Mouse (Mus musculus): ENCODE measurements at regions not wholly inside any gene's neighbourhood (a gene's known extent, or its start where the extent isn't known, plus 50 kb on each side); places are given as distances from the start of the nearest gene placed in this dataset.

DNA sequence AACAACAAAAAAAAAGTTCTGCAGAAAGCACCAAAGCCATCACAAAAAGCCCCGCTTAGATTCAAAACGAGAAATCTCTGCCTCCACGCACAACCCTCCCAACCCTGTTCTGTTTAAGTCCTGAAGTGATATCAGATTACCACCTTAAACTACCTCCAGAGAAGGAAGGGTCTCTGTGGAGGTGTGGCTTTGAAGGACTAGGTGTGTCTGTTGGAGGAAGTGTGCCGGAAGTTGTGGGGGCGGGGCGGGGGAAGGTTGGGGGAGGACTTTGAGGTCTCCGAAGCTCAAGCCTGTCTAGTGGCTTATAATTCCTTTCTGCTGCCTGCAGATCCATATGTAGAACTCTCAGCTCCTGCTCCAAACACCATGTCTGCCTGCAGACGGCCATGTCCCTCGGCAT lies 173.6 kb downstream of the Mreg start:
- no peaks in the 10 kb centered on the region for H3K4me1 ChIP-seq
- H3K4me2 ChIP-seq: 0 out of 2 replicates have a peak overlapping the region, but pooled peaks have one; percentile 13
- H3K9me3 ChIP-seq: no peaks in the 10 kb centered on the region
- no peak overlapping the region for H3K4me3 ChIP-seq (replicated peaks)
- no peak for ATAC-seq (ENCODE audit: insufficient read depth, low FRiP score, low read depth)
- H3K9ac ChIP-seq: no peak overlapping the region
- 48% methylated on average over 9 of the region's 9 CpGs for WGBS
- no peaks in the 10 kb centered on the region for H3K36me3 ChIP-seq
- no peaks in the 10 kb centered on the region for H3K27me3 ChIP-seq (replicated peaks)
- H3K27ac ChIP-seq: no peak overlapping the region

DNA sequence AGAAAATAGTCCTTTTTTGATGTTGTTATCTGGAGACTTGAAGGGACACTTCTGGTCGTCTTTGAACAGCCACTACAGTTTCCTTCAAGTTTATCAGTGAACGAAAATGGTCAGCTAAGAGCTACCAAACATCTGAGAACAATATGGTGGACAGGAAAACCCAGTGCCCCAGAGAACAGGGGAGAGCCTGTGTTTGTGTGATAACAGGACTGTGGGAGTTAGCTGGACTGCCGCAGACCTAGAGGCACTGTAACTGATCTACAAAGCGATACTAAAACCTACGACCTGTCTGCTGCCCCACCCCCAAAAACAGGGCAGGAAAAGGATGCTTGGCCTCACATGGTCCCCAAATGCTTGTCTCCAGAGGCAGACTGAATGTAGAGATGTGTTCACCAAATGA lies 175.5 kb downstream of the Mreg start:
- Histone ChIP-seq H3K4me1 (no peaks in the 10 kb centered on the region), H3K27ac (no peak overlapping the region), H3K4me2 (no peak overlapping the region), H3K9me3 (no peaks in the 10 kb centered on the region), H3K4me3 (replicated peaks) (no peak overlapping the region), H3K9ac (no peak overlapping the region), H3K36me3 (no peaks in the 10 kb centered on the region), H3K27me3 (replicated peaks) (no peaks in the 10 kb centered on the region)
- WGBS: 68% methylated on average over 5 of the region's 5 CpGs
- no peak for ATAC-seq (ENCODE audit: insufficient read depth, low FRiP score, low read depth)

DNA sequence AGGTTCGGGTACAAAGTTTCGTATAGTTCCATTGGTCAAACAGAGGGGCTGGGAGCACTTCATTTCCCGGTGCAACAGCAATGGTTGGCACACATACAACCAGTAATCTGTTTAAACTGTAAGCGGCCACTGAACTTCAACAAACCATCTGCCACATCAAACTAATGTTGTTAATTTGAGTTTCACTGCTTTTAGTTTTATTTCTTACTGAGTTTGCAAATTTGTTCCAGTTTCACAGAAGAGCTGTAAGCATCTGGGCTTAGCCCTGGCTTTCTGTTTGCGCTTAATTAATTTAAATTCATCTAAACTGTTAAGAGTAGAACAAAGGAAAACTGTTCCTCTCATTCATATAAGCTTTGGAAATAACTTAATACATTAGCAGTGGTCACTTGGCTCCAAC lies 176.0 kb downstream of the Mreg start:
- H3K4me3 ChIP-seq (replicated peaks): no peak overlapping the region
- H3K27ac ChIP-seq: no peak overlapping the region
- no peaks in the 10 kb centered on the region for H3K36me3 ChIP-seq
- ATAC-seq (ENCODE audit: insufficient read depth, low FRiP score, low read depth): no peak
- no peaks in the 10 kb centered on the region for H3K4me1 ChIP-seq
- H3K27me3 ChIP-seq (replicated peaks): no peaks in the 10 kb centered on the region
- WGBS: 73% methylated on average over 5 of the region's 5 CpGs
- H3K9ac ChIP-seq: no peak overlapping the region
- H3K4me2 ChIP-seq: no peak overlapping the region
- no peaks in the 10 kb centered on the region for H3K9me3 ChIP-seq

DNA sequence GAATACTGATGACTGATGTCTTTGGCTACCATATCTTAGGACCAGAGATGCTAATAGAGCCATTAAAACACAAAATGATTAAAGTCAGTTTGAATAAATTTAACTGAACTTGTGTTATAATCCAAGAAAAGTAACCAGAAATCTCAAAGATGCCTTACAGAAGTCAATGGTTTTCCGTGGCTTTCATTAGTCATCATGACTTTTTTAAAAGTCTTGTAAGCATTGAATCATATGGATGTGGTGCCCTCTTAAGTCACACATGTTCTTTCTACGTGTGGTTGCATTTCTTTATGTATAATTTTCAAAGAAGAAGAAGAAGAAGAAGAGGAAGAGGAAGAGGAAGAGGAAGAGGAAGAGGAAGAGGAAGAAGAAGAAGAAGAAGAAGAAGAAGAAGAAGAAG lies 178.2 kb downstream of the Mreg start:
- H3K27me3 ChIP-seq (replicated peaks): no peaks in the 10 kb centered on the region
- no peaks in the 10 kb centered on the region for H3K36me3 ChIP-seq
- no peak overlapping the region for H3K9ac ChIP-seq
- no peaks in the 10 kb centered on the region for H3K9me3 ChIP-seq
- ATAC-seq (ENCODE audit: insufficient read depth, low FRiP score, low read depth): no peak
- H3K4me2 ChIP-seq: no peak overlapping the region
- H3K4me3 ChIP-seq (replicated peaks): no peak overlapping the region
- WGBS: 70% methylated on average over 2 of the region's 2 CpGs
- no peaks in the 10 kb centered on the region for H3K4me1 ChIP-seq
- no peak overlapping the region for H3K27ac ChIP-seq

DNA sequence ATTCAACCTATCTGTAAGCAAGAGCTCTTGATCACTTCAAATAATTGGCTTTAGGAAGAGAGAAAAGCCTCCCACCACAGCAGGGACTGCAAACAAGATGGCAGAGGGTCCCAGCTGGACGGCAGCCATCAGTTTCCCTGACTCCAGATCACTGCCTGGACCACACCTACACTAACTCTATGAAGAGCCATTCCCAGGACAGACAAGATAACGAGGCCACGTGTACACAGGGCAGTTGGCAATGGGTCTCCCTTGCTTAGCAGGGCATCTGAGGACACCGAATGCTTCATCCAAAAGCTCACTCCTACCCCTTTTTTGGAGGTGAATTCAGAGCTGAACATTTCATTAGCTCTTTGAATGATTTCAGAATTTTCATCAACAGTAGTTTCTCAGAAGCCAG lies 179.9 kb downstream of the Mreg start:
- no peaks in the 10 kb centered on the region for H3K4me1 ChIP-seq
- no peak overlapping the region for H3K27ac ChIP-seq
- no peaks in the 10 kb centered on the region for H3K27me3 ChIP-seq (replicated peaks)
- H3K36me3 ChIP-seq: no peaks in the 10 kb centered on the region
- no peak overlapping the region for H3K4me3 ChIP-seq (replicated peaks)
- H3K4me2 ChIP-seq: no peak overlapping the region
- no peak for ATAC-seq (ENCODE audit: insufficient read depth, low FRiP score, low read depth)
- no peaks in the 10 kb centered on the region for H3K9me3 ChIP-seq
- WGBS: 65% methylated on average over 4 of the region's 4 CpGs
- no peak overlapping the region for H3K9ac ChIP-seq

DNA sequence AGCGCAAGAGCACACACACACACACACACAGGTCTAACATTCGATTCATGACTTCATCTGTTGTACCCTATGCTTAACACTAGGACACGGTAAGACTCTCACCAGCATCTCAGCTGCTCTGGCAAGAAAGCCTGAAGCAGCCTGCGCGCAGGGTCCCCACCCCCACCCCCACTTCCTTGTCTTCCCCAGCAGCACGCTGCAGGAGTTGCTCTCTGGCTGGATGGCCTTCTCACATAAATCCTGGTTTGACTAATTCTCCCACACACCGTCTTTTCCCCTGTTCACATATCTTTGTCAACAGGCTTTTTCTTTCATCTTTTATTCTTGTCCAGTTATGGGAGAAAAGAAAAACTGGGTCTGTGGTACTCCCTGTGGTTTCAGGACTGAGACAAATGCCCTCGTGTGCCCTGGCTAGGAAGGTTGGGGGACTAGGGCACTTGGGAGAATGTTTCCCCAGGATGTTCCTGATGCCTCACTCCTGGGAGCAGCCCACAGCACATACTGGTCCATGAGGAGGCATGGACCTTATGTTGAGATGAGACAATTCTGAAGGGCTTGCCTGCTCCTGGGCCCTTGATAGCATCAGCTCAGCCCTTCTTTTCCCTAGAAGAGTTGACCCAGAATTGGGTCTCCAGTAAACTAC lies 181.2 kb downstream of the Mreg start:
- Histone ChIP-seq H3K4me2 (no peak overlapping the region), H3K36me3 (no peaks in the 10 kb centered on the region), H3K4me3 (replicated peaks) (no peak overlapping the region), H3K27me3 (replicated peaks) (no peaks in the 10 kb centered on the region), H3K4me1 (no peaks in the 10 kb centered on the region), H3K27ac (no peak overlapping the region), H3K9me3 (no peaks in the 10 kb centered on the region), H3K9ac (no peak overlapping the region)
- 48% methylated on average over 8 of the region's 8 CpGs for WGBS
- no peak for ATAC-seq (ENCODE audit: insufficient read depth, low FRiP score, low read depth)

DNA sequence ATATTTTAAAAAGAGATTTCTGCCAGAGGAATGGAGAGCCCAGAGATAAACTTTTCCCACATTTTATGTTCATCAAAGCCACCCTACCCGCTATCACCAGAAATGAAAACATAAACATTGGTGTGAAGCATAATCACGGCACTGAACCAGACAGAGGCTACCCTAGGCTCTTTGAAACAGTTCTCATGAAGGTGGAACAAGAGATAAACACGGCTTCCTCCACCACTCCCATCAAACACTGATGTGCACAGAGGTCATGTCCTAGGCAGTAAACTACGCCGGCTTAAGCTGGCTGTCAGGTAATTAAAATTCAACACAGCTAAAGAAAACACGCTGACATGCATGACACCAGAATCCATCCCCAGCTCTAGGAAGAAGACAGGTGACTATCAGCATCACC lies 182.5 kb downstream of the Mreg start:
- H3K9me3 ChIP-seq: no peaks in the 10 kb centered on the region

DNA sequence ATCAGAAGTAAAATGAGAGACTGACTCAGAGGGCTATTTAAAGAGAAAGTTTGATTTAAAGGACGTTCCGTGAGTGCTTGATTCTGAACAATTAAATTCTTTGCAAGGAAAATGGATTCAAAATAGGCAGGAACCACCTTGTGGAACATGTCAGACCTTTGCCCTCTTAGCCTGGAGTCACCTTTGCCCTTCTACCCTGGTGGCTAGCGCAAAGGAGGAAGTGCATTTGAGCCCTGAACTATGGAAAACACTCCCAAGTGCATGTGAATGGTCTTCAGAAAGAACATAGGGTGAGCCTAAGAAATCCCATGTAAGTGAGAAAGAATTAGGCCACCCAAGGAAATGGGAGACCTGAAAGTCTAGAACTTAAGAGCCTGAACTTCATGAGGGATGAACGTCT lies 185.2 kb downstream of the Mreg start:
- Histone ChIP-seq H3K4me2 (no peak overlapping the region), H3K9ac (no peak overlapping the region), H3K9me3 (no peaks in the 10 kb centered on the region), H3K4me1 (no peaks in the 10 kb centered on the region), H3K27ac (no peak overlapping the region), H3K27me3 (replicated peaks) (no peaks in the 10 kb centered on the region), H3K36me3 (no peaks in the 10 kb centered on the region), H3K4me3 (replicated peaks) (no peak overlapping the region)
- no peak for ATAC-seq (ENCODE audit: insufficient read depth, low FRiP score, low read depth)
- WGBS: 83% methylated on average over 4 of the region's 4 CpGs

More for the DNA sequence above, 182.5 kb downstream of the Mreg start:
- H3K4me1 ChIP-seq: no peaks in the 10 kb centered on the region
- H3K27me3 ChIP-seq (replicated peaks): no peaks in the 10 kb centered on the region
- H3K9ac ChIP-seq: no peak overlapping the region
- 60% methylated on average over 6 of the region's 6 CpGs for WGBS
- no peak overlapping the region for H3K4me3 ChIP-seq (replicated peaks)
- no peak overlapping the region for H3K4me2 ChIP-seq
- no peak overlapping the region for H3K27ac ChIP-seq
- no peaks in the 10 kb centered on the region for H3K36me3 ChIP-seq
- ATAC-seq (ENCODE audit: insufficient read depth, low FRiP score, low read depth): no peak

DNA sequence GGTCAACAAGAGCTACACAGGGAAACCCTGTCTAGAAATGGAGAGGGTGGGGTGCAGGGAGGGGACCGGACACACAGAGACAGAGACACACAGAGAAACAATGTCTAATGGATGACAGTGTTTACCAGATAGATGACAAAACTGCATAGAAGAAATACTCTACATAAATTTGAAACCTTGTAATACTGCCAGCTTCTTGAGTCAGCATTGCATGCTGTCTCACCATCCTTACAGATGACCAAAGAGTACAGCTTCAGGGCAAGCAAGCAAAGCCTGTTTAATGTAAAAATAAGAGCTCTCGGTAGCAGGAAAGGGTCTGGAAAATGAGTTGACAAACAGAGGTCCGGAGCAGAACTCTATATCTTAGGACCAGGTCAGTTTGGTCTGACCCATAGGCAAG lies 189.5 kb downstream of the Mreg start:
- Histone ChIP-seq H3K27ac (no peak overlapping the region), H3K4me2 (no peak overlapping the region), H3K9ac (no peak overlapping the region), H3K4me1 (no peaks in the 10 kb centered on the region), H3K36me3 (no peaks in the 10 kb centered on the region), H3K9me3 (no peaks in the 10 kb centered on the region), H3K4me3 (replicated peaks) (no peak overlapping the region), H3K27me3 (replicated peaks) (no peaks in the 10 kb centered on the region)
- ATAC-seq (ENCODE audit: insufficient read depth, low FRiP score, low read depth): no peak
- 60% methylated on average over 3 of the region's 3 CpGs for WGBS

DNA sequence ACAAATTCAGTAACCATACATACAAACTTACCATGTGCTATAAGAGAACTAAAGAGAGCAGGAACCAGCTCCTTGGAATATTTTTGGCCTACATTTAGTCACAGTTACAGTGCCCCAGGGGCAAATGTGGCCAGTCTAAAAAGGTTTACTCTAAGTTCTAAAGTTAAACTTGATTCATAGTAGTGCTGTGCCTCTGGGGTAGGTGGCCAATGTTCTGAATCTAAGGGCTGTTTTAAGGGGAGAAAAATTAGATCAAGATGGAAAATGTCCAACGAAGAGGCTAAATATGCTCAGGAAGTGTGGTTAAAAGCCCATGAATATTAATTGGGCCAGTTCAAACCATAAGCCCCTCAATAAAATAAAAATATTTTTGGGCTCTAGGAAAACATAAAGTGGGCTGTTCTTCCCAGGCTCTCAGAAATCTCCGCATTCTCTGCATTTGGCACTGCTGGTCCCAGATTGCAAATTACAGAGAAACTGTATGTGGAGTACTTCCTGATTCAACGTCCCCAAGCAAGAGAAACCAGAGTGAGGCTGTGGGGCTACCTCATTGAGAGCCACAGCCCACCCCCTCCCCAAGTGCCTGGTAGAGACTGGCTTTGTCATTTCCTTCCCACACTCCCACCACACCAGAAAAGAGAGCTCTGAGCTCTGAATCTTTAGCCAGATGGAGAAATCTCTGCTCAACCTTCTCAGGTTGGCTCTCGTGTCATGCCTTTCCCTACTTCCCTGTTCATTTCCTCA lies 193.5 kb downstream of the Mreg start:
- Histone ChIP-seq H3K9ac (no peak overlapping the region), H3K9me3 (no peaks in the 10 kb centered on the region), H3K4me2 (no peak overlapping the region), H3K27me3 (replicated peaks) (no peaks in the 10 kb centered on the region), H3K4me1 (no peaks in the 10 kb centered on the region), H3K4me3 (replicated peaks) (no peak overlapping the region), H3K27ac (no peak overlapping the region), H3K36me3 (no peaks in the 10 kb centered on the region)
- no peak for ATAC-seq (ENCODE audit: insufficient read depth, low FRiP score, low read depth)
- 74% methylated on average over 4 of the region's 4 CpGs for WGBS

DNA sequence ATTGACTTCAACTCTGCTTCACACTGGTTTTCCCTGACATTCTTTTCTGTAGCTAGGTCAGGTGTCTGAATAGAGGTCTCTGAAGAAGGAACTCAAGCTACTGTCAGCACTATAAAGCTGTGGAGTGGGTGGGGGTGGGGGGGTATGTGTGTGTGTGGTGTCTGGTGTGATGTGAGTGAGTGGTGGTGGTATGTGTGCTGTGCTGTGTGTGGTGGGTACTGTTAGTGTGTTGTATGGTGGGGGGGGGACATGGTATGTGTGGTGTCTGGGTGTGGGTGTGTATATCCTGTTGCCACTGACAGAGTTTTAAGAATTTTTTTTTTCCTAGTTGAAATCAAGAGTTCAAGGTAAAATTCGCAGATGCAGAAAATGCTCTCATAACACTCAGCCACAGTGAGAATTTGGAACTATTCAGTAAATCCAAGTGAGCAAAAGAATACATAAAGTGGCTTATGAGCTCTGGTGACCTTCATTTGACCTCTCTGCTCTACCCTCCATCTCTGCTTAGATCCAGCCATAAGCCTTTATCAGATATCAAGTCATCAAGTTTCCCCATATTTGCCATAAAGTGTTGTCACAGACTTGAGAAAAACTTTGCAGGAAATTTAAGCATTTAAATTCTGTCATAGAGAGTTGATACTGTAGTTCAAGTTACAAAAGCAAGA lies 194.2 kb downstream of the Mreg start:
- no peaks in the 10 kb centered on the region for H3K4me1 ChIP-seq
- WGBS: 57% methylated on average over 1 of the region's 1 CpGs
- no peak overlapping the region for H3K4me2 ChIP-seq
- H3K27me3 ChIP-seq (replicated peaks): no peaks in the 10 kb centered on the region
- H3K9me3 ChIP-seq: no peaks in the 10 kb centered on the region
- no peak overlapping the region for H3K9ac ChIP-seq
- H3K36me3 ChIP-seq: no peaks in the 10 kb centered on the region
- no peak overlapping the region for H3K4me3 ChIP-seq (replicated peaks)
- no peak overlapping the region for H3K27ac ChIP-seq
- ATAC-seq (ENCODE audit: insufficient read depth, low FRiP score, low read depth): no peak

DNA sequence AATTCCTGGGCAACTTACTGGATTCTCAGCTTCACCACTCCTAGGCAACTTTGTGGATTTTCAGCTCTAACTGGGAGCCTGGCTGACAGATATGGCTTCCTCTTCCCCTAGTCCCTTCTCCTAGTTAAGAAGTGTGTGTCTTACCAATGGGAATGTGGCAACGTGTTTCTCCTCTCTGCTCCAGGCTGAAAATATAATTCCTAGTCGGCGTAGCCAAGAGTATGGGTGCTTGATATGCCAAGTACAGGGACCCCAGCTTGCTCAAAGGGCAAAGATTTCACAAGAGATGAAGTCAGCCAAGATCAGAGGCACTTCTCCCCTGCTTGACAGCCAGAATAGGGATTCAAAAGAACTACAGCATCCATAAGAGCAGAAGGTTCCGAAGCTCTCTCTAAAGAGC lies 196.6 kb downstream of the Mreg start:
- WGBS: 89% methylated on average over 4 of the region's 4 CpGs

More for the DNA sequence above, 196.6 kb downstream of the Mreg start:
- no peaks in the 10 kb centered on the region for H3K36me3 ChIP-seq
- 0 out of 2 replicates have a peak, but pooled peaks cover 2% of the 10 kb centered on the region for H3K4me1 ChIP-seq
- no peaks in the 10 kb centered on the region for H3K9me3 ChIP-seq
- H3K4me3 ChIP-seq (replicated peaks): no peak overlapping the region
- ATAC-seq (ENCODE audit: insufficient read depth, low FRiP score, low read depth): no peak
- H3K27me3 ChIP-seq (replicated peaks): no peaks in the 10 kb centered on the region
- no peak overlapping the region; the same call in 1 of the 2 replicates for H3K27ac ChIP-seq
- no peak overlapping the region for H3K9ac ChIP-seq
- no peak overlapping the region for H3K4me2 ChIP-seq

All from stomach, embryonic 15.5 days (tissue).